Mouse (Mus musculus): ENCODE data around the gene Il12a. TPM values are rescaled to one million over a fixed set of nuclear protein-coding genes. Genes with fewer than 3 reads are reported as not detected.

The Il12a gene
- polyA plus RNA-seq, 1 experiment from 2014 or later, result 0.19 TPM

DNA sequence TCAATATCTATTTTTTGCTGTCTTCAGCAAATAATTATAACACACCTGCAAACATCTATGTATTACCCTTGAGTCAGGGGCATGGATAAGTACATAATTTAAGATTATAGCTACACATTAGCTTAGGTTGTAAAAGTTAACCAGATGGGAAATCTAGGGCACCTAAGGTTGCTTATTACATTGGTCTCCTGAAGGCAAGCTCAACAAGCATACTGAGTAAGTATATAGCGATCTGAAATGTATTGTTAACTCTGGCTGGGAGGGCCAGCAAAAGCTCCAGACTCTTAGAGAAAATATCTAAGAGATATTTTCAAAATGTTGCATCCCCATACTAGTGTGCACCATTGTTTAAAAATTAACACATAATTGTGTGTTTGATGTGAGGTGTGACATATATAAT, 22.6 kb upstream of the Il12a start:
- 88% methylated on average over 1 of the region's 1 CpGs for WGBS
- H3K9ac ChIP-seq (replicated peaks), result no peak overlapping the region
- no peaks in the 10 kb centered on the region for H3K27me3 ChIP-seq
- H3K4me3 ChIP-seq, result no peak overlapping the region
- H3K4me2 ChIP-seq (replicated peaks), result no peak overlapping the region
- no peak overlapping the region for H3K27ac ChIP-seq (replicated peaks)
- no peaks in the 10 kb centered on the region for H3K36me3 ChIP-seq
- no peaks in the 10 kb centered on the region for H3K9me3 ChIP-seq
- ATAC-seq (replicated peaks), result no peak
- H3K4me1 ChIP-seq, result 0 out of 2 replicates have a peak, but pooled peaks cover 5% of the 10 kb centered on the region

DNA sequence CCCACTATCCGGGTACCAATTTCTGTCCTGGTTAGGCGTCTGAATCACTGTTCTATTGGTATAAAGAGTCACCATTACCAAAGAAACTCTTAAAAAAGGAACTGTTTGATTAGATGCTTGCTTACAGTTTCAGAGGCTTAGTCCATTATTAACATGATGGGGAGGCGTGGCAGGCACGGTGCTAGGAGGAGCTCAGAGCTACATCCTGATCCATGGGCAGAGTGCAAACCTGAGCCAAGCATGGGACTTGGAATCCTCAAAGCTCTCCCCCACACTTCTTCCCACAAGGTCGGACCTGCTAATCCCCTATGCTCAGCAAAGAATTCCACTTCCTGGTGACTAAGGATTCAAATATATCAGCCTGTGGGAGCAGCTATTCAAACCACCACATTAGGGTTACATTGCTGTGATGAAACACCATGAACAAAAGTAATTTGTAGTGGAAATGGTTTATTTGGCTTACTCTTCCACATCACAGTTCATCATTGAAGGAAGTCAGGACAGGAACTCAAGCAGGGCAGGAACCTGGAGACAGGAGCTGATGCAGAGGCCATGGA, 20.9 kb upstream of the Il12a start:
- no peaks in the 10 kb centered on the region for H3K27me3 ChIP-seq
- H3K4me3 ChIP-seq, result no peak overlapping the region
- H3K9ac ChIP-seq (replicated peaks), result no peak overlapping the region
- 80% methylated on average over 5 of the region's 5 CpGs for WGBS
- no peaks in the 10 kb centered on the region for H3K9me3 ChIP-seq
- ATAC-seq (replicated peaks), result no peak
- H3K27ac ChIP-seq (replicated peaks), result no peak overlapping the region
- H3K4me1 ChIP-seq, result 0 out of 2 replicates have a peak, but pooled peaks cover 3% of the 10 kb centered on the region
- H3K36me3 ChIP-seq, result no peaks in the 10 kb centered on the region
- no peak overlapping the region for H3K4me2 ChIP-seq (replicated peaks)

DNA sequence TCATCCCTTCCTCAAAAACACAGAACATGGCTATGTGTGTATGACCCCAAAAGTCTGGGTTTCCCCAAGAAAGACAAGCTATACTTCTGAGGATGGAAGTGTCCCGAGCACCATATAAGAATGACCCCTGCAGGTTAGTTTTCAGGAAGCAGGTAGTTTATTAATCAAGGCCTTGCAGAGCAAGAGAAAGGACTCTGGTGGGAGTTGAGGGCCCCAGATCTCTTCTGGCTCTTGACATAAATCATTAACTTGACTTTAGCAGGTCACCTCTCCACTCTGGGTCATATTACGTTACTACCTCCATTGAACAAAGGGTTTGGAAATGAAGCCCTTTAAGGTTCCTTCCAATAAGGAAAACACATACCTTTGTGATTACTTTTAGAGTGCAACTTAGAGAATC, 15.7 kb upstream of the Il12a start:
- 87% methylated on average over 2 of the region's 2 CpGs for WGBS
- no peaks in the 10 kb centered on the region for H3K27me3 ChIP-seq
- H3K4me1 ChIP-seq, result no peaks in the 10 kb centered on the region
- no peak overlapping the region for H3K9ac ChIP-seq (replicated peaks)
- H3K27ac ChIP-seq (replicated peaks), result no peak overlapping the region
- no peak for ATAC-seq (replicated peaks)
- H3K9me3 ChIP-seq, result no peaks in the 10 kb centered on the region
- H3K4me2 ChIP-seq (replicated peaks), result no peak overlapping the region
- no peak overlapping the region for H3K4me3 ChIP-seq
- no peaks in the 10 kb centered on the region for H3K36me3 ChIP-seq

DNA sequence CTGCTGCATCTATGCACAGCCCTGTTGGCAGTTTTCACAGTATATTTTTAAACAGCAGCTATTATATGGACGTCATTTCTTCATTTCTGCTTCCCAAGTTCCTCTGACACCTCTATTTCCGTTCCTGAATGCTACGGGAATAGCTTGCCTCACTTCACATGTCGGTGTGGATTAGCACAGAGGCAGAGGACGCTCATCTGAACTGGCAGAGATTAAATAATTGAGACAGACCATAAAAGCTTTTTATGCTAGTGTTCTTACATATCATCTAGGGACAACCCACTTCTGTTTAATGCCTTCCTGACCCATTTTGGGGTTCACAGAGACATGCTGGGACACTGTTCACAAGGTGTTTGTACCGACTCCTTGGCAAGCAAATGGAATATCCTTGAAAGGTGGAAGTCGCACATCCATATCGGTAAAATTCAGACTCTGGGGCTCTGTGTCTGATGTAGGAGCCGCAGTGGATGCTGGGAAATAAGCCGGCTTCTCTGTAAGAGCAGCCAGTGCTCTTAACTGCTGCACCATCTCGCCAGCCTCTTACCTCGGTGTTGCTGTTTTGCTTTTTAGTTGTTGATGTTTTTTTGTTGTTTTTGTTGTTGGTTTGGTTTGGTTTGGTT, 15.1 kb upstream of the Il12a start:
- no peak for ATAC-seq (replicated peaks)
- no peak overlapping the region for H3K4me2 ChIP-seq (replicated peaks)
- no peaks in the 10 kb centered on the region for H3K27me3 ChIP-seq
- H3K9ac ChIP-seq (replicated peaks), result no peak overlapping the region
- H3K4me3 ChIP-seq, result no peak overlapping the region
- no peaks in the 10 kb centered on the region for H3K4me1 ChIP-seq
- WGBS, result 87% methylated on average over 12 of the region's 12 CpGs
- no peaks in the 10 kb centered on the region for H3K36me3 ChIP-seq
- H3K27ac ChIP-seq (replicated peaks), result no peak overlapping the region
- H3K9me3 ChIP-seq, result no peaks in the 10 kb centered on the region

DNA sequence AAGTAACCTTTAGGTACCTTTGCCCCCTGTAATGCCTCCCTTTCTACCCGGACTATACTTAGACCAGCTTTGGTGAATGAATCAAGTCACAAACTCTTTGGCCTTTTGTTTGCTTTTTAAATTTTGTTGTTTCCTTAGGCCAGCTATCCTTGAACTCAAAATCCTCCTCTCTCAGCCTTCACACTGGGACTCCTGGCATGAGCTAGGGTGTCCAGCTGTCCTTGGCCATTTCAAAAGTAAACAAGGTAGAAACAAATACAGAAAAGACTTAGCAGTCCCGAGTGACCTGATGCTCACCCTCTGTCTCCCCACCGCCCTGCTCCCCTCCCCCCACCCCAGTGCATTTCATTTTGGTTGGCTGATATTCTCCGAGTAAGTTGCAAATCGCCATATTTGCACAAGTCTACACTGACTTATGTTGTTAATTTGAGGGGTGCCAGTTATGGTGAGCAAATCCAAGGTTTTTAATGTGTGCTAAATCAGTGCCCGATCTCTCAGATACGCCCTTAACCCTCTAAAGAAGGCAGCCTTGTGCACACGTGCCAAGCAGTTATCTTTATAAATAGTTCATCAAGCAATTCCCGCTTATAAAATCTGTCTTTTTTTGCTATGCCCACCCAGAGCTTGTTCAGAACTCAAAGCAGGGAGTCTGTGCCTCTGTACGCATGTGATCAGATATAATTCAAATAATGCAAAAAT, 14.3 kb upstream of the Il12a start:
- H3K36me3 ChIP-seq, result no peaks in the 10 kb centered on the region
- no peak overlapping the region for H3K4me3 ChIP-seq
- H3K4me2 ChIP-seq (replicated peaks), result no peak overlapping the region
- no peaks in the 10 kb centered on the region for H3K4me1 ChIP-seq
- 0 out of 2 replicates have a peak, but pooled peaks have one; percentile 16 for ATAC-seq (replicated peaks)
- no peaks in the 10 kb centered on the region for H3K9me3 ChIP-seq
- H3K9ac ChIP-seq (replicated peaks), result no peak overlapping the region
- 73% methylated on average over 10 of the region's 10 CpGs for WGBS
- 0 out of 2 replicates have a peak overlapping the region, but pooled peaks have one; percentile 15 for H3K27ac ChIP-seq (replicated peaks)
- H3K27me3 ChIP-seq, result no peaks in the 10 kb centered on the region

DNA sequence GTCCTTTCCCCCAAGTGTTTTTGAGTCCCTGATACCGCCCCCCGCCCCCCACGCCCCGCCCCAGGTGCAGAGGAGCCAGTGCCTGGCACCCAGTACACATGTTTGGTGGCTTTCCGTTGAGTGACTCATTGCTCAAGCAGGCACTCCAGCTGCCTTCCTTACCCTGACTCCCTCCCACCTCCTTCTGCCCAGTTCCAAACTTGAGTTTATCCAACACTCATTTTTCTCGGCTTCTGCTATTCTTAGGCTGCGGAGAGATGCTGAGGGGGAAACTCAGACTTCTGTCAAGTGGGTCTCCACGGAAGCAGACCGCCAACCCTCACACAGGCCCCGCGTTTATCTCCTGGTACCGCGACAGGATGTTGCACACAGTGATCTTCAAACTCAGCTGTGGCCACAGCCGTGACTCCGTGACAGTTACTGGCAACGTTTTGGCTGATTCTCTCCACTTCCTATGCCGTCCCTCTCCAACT, 13.6 kb upstream of the Il12a start:
- H3K9me3 ChIP-seq, result no peaks in the 10 kb centered on the region
- peak overlapping the region; percentile 38 for H3K27ac ChIP-seq (replicated peaks)
- no peak overlapping the region for H3K4me3 ChIP-seq
- no peak overlapping the region for H3K9ac ChIP-seq (replicated peaks)
- H3K36me3 ChIP-seq, result no peaks in the 10 kb centered on the region
- H3K4me1 ChIP-seq, result no peaks in the 10 kb centered on the region
- ATAC-seq (replicated peaks), result peak; percentile 68
- H3K4me2 ChIP-seq (replicated peaks), result no peak overlapping the region; the same call in 1 of the 2 replicates
- H3K27me3 ChIP-seq, result no peaks in the 10 kb centered on the region
- 51% methylated on average over 17 of the region's 17 CpGs for WGBS

DNA sequence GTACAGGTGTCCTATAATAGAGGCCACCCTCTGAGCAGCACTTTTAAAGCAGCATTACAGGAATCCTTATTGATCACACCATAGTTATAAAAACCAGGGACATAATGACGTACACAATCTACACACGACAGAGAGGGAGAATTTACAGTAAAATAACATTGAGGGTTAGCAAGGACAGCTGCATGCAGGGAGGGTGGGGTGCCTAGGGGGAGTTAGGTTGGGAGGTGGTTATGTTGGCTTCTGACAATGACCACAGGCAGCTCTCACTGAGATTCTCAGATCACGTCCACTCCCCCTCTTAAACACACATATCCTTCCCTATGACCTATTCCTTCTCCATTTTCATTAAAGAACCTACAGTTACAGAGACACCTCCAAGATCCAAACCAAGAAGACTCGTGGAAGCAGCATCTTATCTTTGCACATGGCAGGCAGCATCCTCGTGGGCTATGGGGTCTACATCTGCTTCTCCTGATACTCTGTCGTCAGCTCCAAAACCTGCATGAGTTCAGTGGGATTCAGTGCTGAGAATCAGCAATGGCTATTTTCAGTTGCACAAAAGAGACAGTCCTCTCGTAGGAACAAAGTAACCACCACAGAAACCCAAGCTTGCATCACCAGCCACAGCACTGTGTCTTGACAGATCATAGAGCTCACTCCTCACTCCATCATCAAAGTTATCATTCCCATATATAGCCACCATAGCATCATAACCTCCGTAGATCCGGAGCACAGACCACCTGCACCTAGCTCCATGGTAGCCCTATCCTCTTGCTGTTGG, 11.4 kb upstream of the Il12a start:
- H3K4me1 ChIP-seq, result no peaks in the 10 kb centered on the region
- no peaks in the 10 kb centered on the region for H3K27me3 ChIP-seq
- H3K4me2 ChIP-seq (replicated peaks), result no peak overlapping the region
- H3K4me3 ChIP-seq, result no peak overlapping the region
- 90% methylated on average over 9 of the region's 9 CpGs for WGBS
- H3K9me3 ChIP-seq, result no peaks in the 10 kb centered on the region
- no peak for ATAC-seq (replicated peaks)
- no peak overlapping the region for H3K9ac ChIP-seq (replicated peaks)
- H3K27ac ChIP-seq (replicated peaks), result no peak overlapping the region
- H3K36me3 ChIP-seq, result no peaks in the 10 kb centered on the region

DNA sequence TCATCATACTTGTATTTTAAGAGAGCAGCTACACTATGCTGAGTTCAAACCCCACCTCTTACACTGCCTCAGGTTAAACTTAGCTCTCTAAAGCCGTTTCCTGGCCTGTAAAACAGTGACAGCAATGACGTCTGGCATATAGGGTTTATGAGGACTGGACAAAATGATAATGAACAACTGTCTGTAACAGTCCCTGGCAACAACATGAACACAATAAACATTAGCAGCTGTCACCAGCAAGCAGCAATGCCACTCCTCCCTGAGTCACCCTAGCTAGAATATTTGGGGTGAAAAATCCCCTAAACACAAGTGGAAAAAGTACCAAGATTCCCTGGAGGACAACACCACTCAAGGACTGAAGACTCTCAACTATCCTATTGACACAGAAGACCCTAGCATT, 6.9 kb upstream of the Il12a start:
- H3K4me2 ChIP-seq (replicated peaks), result no peak overlapping the region
- H3K27me3 ChIP-seq, result no peaks in the 10 kb centered on the region
- no peak overlapping the region for H3K27ac ChIP-seq (replicated peaks)
- H3K9me3 ChIP-seq, result no peaks in the 10 kb centered on the region
- no peak overlapping the region for H3K9ac ChIP-seq (replicated peaks)
- H3K4me1 ChIP-seq, result peaks cover 9% of the 10 kb centered on the region
- no peak overlapping the region for H3K4me3 ChIP-seq
- H3K36me3 ChIP-seq, result no peaks in the 10 kb centered on the region
- WGBS, result 56% methylated on average over 2 of the region's 2 CpGs
- no peak for ATAC-seq (replicated peaks)

DNA sequence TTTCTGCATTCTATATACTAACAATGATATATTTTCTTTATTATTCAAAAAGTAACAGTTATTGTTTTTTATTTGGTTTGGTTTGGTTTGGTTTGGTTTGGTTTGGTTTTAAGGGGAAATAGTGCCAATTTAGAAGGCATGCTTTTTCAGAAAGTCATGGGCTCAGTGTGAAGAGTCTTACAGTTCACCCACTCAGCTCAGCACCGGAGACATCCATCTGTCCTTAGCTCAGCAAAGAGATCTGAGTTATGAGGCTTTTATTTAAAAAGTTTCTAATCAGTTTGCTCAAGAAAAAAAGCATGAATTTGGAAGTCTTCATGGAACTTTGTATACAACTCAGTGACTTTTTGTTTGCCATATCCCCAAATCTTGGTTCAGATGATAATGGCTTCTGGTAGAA, 6.2 kb upstream of the Il12a start:
- H3K36me3 ChIP-seq, result no peaks in the 10 kb centered on the region
- H3K9ac ChIP-seq (replicated peaks), result no peak overlapping the region
- H3K27ac ChIP-seq (replicated peaks), result no peak overlapping the region
- 94% methylated on average over 1 of the region's 1 CpGs for WGBS
- peaks cover 9% of the 10 kb centered on the region for H3K4me1 ChIP-seq
- no peaks in the 10 kb centered on the region for H3K9me3 ChIP-seq
- H3K4me3 ChIP-seq, result no peak overlapping the region
- ATAC-seq (replicated peaks), result no peak
- no peak overlapping the region for H3K4me2 ChIP-seq (replicated peaks)
- no peaks in the 10 kb centered on the region for H3K27me3 ChIP-seq

DNA sequence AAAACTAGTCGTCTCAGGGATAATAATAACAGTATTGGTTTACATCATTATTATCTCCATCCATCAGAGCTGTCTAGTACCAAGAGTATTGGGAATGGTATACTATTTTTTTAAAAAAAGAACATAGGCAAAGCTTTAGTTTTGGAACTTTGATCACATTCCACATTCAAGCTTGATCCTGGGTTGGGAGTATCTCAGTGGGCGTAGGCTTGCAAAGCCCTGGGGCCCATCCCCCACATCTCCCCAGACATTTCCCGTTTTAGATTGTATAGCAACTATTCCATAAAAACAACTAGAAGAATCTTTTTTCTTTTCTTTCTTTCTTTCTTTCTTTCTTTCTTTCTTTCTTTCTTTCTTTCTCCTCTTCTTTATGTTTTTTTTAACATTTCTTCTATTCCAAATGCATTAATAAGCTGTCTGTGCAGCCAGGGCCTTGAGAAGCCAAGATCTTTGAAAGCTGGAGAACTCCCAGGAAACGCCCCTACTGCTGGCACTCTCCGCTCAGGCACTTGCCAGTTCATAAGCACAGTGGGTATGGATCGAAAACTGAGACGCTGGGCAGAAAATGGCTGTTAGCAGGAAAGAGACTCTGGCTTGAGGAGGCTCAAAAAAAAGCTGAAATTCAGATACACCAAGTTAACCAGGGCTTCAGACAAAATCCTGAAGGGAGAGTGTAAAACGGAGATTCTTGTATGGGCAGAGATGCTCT, 3.4 kb upstream of the Il12a start:
- ATAC-seq (replicated peaks), result peak; percentile 79; the same call in 1 of the 2 replicates
- Histone ChIP-seq H3K27me3 (no peaks in the 10 kb centered on the region), H3K4me3 (no peak overlapping the region), H3K4me2 (replicated peaks) (no peak overlapping the region), H3K36me3 (no peaks in the 10 kb centered on the region), H3K9ac (replicated peaks) (no peak overlapping the region), H3K9me3 (no peaks in the 10 kb centered on the region), H3K27ac (replicated peaks) (peak overlapping the region; percentile 56; the same call in 1 of the 2 replicates), H3K4me1 (peaks cover 9% of the 10 kb centered on the region)
- WGBS, result 48% methylated on average over 8 of the region's 8 CpGs

DNA sequence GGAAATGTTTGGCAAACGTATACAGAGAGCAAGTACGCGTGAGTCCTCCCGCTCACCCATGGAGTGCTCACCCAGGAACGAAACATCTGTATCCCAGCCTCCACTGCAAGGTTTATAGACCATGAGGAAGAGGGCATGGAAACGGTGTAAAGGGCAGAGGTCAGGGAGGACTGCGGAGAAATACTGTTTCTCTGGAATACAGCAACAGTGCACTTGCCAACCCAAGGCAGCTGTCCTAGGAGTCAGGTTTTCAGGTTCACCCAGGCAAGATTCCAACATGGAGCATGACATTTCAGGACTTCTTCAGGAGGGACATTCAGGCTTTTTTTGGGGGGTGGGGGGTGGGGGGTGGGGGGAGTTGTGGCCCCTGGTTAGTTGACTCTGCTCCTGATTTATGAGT, 1.1 kb upstream of the Il12a start:
- Histone ChIP-seq H3K4me2 (replicated peaks) (no peak overlapping the region), H3K4me3 (no peak overlapping the region), H3K36me3 (no peaks in the 10 kb centered on the region), H3K9me3 (no peaks in the 10 kb centered on the region), H3K9ac (replicated peaks) (no peak overlapping the region), H3K27me3 (no peaks in the 10 kb centered on the region), H3K27ac (replicated peaks) (no peak overlapping the region), H3K4me1 (peaks cover 20% of the 10 kb centered on the region)
- ATAC-seq (replicated peaks), result no peak
- 90% methylated on average over 7 of the region's 7 CpGs for WGBS

Measured in forebrain, embryonic 15.5 days (tissue).